Mouse (Mus musculus) c-Kit-negative CD71-positive TER-119-positive erythroid progenitor cells, embryonic 14.5 days (primary cell): Measurements from ENCODE around the gene Rrnad1.

ENCODE experiments used
- DNase-seq: peaks from one replicate; pipeline ENCODE4 v3.0.0-alpha.2; 2013; ENCODE audit warnings: low read depth, low spot score

The Rrnad1 gene

GRCm38 (mm10) chr3:87930078-87930795 is at the start of gene Rrnad1, which contains the start of gene Isg20l2:
Gene Rrnad1 (minus strand): TSS chr3:87930717.
Gene Isg20l2 (plus strand): TSS chr3:87930314.
- peak; percentile 71 for DNase-seq

- DNase-seq = no peak
Measured at GRCm38 (mm10) chr3:87980085-87980484, 49.6 kb upstream of the Rrnad1 start.

- DNase-seq = no peak
Measured at GRCm38 (mm10) chr3:87979493-87979892, 49.0 kb upstream of the Rrnad1 start.

- DNase-seq = no peak
Measured at GRCm38 (mm10) chr3:87974381-87974987, 44.0 kb upstream of the Rrnad1 start.

- no peak for DNase-seq
Measured at GRCm38 (mm10) chr3:87973593-87974380, 43.3 kb upstream of the Rrnad1 start.

GRCm38 (mm10) chr3:87972776-87973175 is 42.3 kb upstream of the Rrnad1 start:
- no peak for DNase-seq

GRCm38 (mm10) chr3:87972203-87972664 is 41.7 kb upstream of the Rrnad1 start:
- no peak for DNase-seq

- no peak for DNase-seq
Measured at GRCm38 (mm10) chr3:87971489-87972202, 41.1 kb upstream of the Rrnad1 start.

GRCm38 (mm10) chr3:87970939-87971488 is 40.5 kb upstream of the Rrnad1 start, which contains the start of gene Nes:
Gene Nes (plus strand): TSS chr3:87971078.
- no peak for DNase-seq

- DNase-seq = no peak
Measured at GRCm38 (mm10) chr3:87970184-87970938, 39.8 kb upstream of the Rrnad1 start.

- DNase-seq = no peak
Measured at GRCm38 (mm10) chr3:87960586-87961191, 30.2 kb upstream of the Rrnad1 start.

- DNase-seq = no peak
Measured at GRCm38 (mm10) chr3:87960191-87960585, 29.7 kb upstream of the Rrnad1 start.

GRCm38 (mm10) chr3:87959371-87959770 is 28.9 kb upstream of the Rrnad1 start:
- no peak for DNase-seq

- no peak for DNase-seq
Measured at GRCm38 (mm10) chr3:87958967-87959366, 28.4 kb upstream of the Rrnad1 start.

GRCm38 (mm10) chr3:87958476-87958875 is 28.0 kb upstream of the Rrnad1 start:
- DNase-seq = no peak

GRCm38 (mm10) chr3:87958056-87958455 is 27.5 kb upstream of the Rrnad1 start:
- no peak for DNase-seq

- DNase-seq = no peak
Measured at GRCm38 (mm10) chr3:87952440-87952839, 21.9 kb upstream of the Rrnad1 start.

GRCm38 (mm10) chr3:87951946-87952345 is 21.4 kb upstream of the Rrnad1 start:
- no peak for DNase-seq

GRCm38 (mm10) chr3:87949955-87950515 is 19.5 kb upstream of the Rrnad1 start:
- no peak for DNase-seq
